Mouse (Mus musculus) liver, embryonic 15.5 days (tissue): ENCODE data around the gene Slc35c1. TPM values are rescaled to one million over a fixed set of nuclear protein-coding genes. Genes with fewer than 3 reads are reported as not detected.

ENCODE experiments used
- polyA plus RNA-seq: library from polyadenylated mRNA; unstranded; fragments of >200 nt; fragmentation: Nextera tagmentation; extraction: Ambion mirVana; gene quantifications from 2 replicates; pipeline ENCODE4 v1.2.1, GENCODE M21; 2015

Gene Slc35c1
- polyA plus RNA-seq, 1 experiment from 2014 or later, result 11.0 TPM

Other genes with a start within 250 kb of the Slc35c1 start
- 22.4 and 26.2 TPM in 2 replicates for gene Pex16, start 85.9 kb downstream of the Slc35c1 start, polyA plus RNA-seq
- 2.4 and 3.5 TPM in 2 replicates for gene Large2, start 85.7 kb downstream of the Slc35c1 start, polyA plus RNA-seq
- gene 1700029I15Rik, start 78.0 kb downstream of the Slc35c1 start, polyA plus RNA-seq, result 1.4 and 1.5 TPM in 2 replicates
- gene Mapk8ip1, start 59.3 kb downstream of the Slc35c1 start, polyA plus RNA-seq, result 1.8 and 1.9 TPM in 2 replicates
- 11.2 and 14.6 TPM in 2 replicates for gene Cry2, start 26.5 kb downstream of the Slc35c1 start, polyA plus RNA-seq
- 0.10 and 0.24 TPM in 2 replicates for gene Chst1, start 139.2 kb upstream of the Slc35c1 start, polyA plus RNA-seq